Mouse (Mus musculus): ENCODE results near the gene Gchfr. TPM values are rescaled to one million over a fixed set of nuclear protein-coding genes. Genes with fewer than 3 reads are reported as not detected.

Gene Gchfr
- total and polyA plus RNA-seq, 2 experiments from 2014 or later, result 1.9 TPM; not detected in 1

- Histone ChIP-seq H3K27ac (ENCODE audit: low read depth, low read length) (no peak overlapping the region), H3K4me1 (ENCODE audit: insufficient read depth) (no peaks in the 10 kb centered on the region), H3K27me3 (ENCODE audit: insufficient read depth, low read length) (no peaks in the 10 kb centered on the region), H3K9me3 (ENCODE audit: low read length) (no peaks in the 10 kb centered on the region), H3K4me2 (ENCODE audit: low read depth) (no peak overlapping the region), H3K4me3 (ENCODE audit: low read depth, low read length) (no peak overlapping the region), H3K9ac (no peak overlapping the region), H3K36me3 (ENCODE audit: insufficient read depth) (no peaks in the 10 kb centered on the region)
- ATAC-seq (no peak), DNase-seq (no peak)
- TF ChIP-seq CTCF (IDR thresholded peaks at IDR 0.05; ENCODE audit: low read depth), result no peak
- 73% methylated on average over 3 of the region's 3 CpGs for WGBS
Observed at GRCm38 (mm10) chr2:119163135-119163534, 4.4 kb upstream of the Gchfr start.

GRCm38 (mm10) chr2:119163999-119164398, 3.6 kb upstream of the Gchfr start:
- Histone ChIP-seq H3K36me3 (ENCODE audit: insufficient read depth) (no peaks in the 10 kb centered on the region), H3K4me1 (ENCODE audit: insufficient read depth) (no peaks in the 10 kb centered on the region), H3K27ac (ENCODE audit: low read depth, low read length) (no peak overlapping the region), H3K27me3 (ENCODE audit: insufficient read depth, low read length) (no peaks in the 10 kb centered on the region), H3K4me2 (ENCODE audit: low read depth) (no peak overlapping the region), H3K4me3 (ENCODE audit: low read depth, low read length) (no peak overlapping the region), H3K9ac (no peak overlapping the region), H3K9me3 (ENCODE audit: low read length) (no peaks in the 10 kb centered on the region)
- no peak for TF ChIP-seq CTCF (IDR thresholded peaks at IDR 0.05; ENCODE audit: low read depth)
- DNase-seq (no peak), ATAC-seq (no peak)
- 92% methylated on average over 4 of the region's 4 CpGs for whole genome bisulfite sequencing

GRCm38 (mm10) chr2:119165401-119165800, 2.2 kb upstream of the Gchfr start:
- ATAC-seq (no peak), DNase-seq (no peak)
- Histone ChIP-seq H3K9ac (no peak overlapping the region), H3K4me1 (ENCODE audit: insufficient read depth) (no peaks in the 10 kb centered on the region), H3K36me3 (ENCODE audit: insufficient read depth) (no peaks in the 10 kb centered on the region), H3K4me2 (ENCODE audit: low read depth) (no peak overlapping the region), H3K9me3 (ENCODE audit: low read length) (no peaks in the 10 kb centered on the region), H3K27ac (ENCODE audit: low read depth, low read length) (no peak overlapping the region), H3K27me3 (ENCODE audit: insufficient read depth, low read length) (no peaks in the 10 kb centered on the region), H3K4me3 (ENCODE audit: low read depth, low read length) (no peak overlapping the region)
- TF ChIP-seq CTCF (IDR thresholded peaks at IDR 0.05; ENCODE audit: low read depth), result no peak

GRCm38 (mm10) chr2:119167866-119168256, 288 bp downstream of the Gchfr start:
- DNase-seq (no peak), ATAC-seq (peak; percentile 11; the same call in 1 of the 2 replicates)
- TF ChIP-seq CTCF (IDR thresholded peaks at IDR 0.05; ENCODE audit: low read depth), result no peak
- Histone ChIP-seq H3K27me3 (ENCODE audit: insufficient read depth, low read length) (no peaks in the 10 kb centered on the region), H3K36me3 (ENCODE audit: insufficient read depth) (peaks cover 11% of the 10 kb centered on the region; the same call in 1 of the 2 replicates), H3K27ac (ENCODE audit: low read depth, low read length) (no peak overlapping the region), H3K9me3 (ENCODE audit: low read length) (no peaks in the 10 kb centered on the region), H3K4me1 (ENCODE audit: insufficient read depth) (no peaks in the 10 kb centered on the region), H3K4me3 (ENCODE audit: low read depth, low read length) (peak overlapping the region; percentile 53), H3K4me2 (ENCODE audit: low read depth) (peak overlapping the region; percentile 100), H3K9ac (peak overlapping the region; percentile 14; the same call in 1 of the 2 replicates)
- WGBS, result 5% methylated on average over 26 of the region's 26 CpGs

- no peak for DNase-seq
- Histone ChIP-seq H3K36me3 (ENCODE audit: insufficient read depth) (peaks cover 19% of the 10 kb centered on the region), H3K9me3 (ENCODE audit: low read length) (no peaks in the 10 kb centered on the region), H3K27ac (ENCODE audit: low read depth, low read length) (no peak overlapping the region), H3K9ac (no peak overlapping the region), H3K4me3 (ENCODE audit: low read depth, low read length) (no peak overlapping the region), H3K4me1 (ENCODE audit: insufficient read depth) (no peaks in the 10 kb centered on the region), H3K4me2 (ENCODE audit: low read depth) (no peak overlapping the region), H3K27me3 (ENCODE audit: insufficient read depth, low read length) (no peaks in the 10 kb centered on the region)
- WGBS, result 80% methylated on average over 2 of the region's 2 CpGs
- ATAC-seq, result no peak
- TF ChIP-seq CTCF (IDR thresholded peaks at IDR 0.05; ENCODE audit: low read depth), result no peak
Observed at GRCm38 (mm10) chr2:119170282-119170681, 2.7 kb downstream of the Gchfr start.

GRCm38 (mm10) chr2:119171574-119171973, 4.0 kb downstream of the Gchfr start:
- H3K4me3 ChIP-seq (ENCODE audit: low read depth, low read length), result no peak overlapping the region
- DNase-seq (no peak), ATAC-seq (no peak)
- H3K4me1 ChIP-seq (ENCODE audit: insufficient read depth), result no peaks in the 10 kb centered on the region
- no peak overlapping the region for H3K9ac ChIP-seq
- H3K36me3 ChIP-seq (ENCODE audit: insufficient read depth), result peaks cover 25% of the 10 kb centered on the region
- no peaks in the 10 kb centered on the region for H3K27me3 ChIP-seq (ENCODE audit: insufficient read depth, low read length)
- WGBS, result 77% methylated on average over 8 of the region's 8 CpGs
- no peak overlapping the region for H3K27ac ChIP-seq (ENCODE audit: low read depth, low read length)
- H3K4me2 ChIP-seq (ENCODE audit: low read depth), result no peak overlapping the region
- no peak for TF ChIP-seq CTCF (IDR thresholded peaks at IDR 0.05; ENCODE audit: low read depth)
- no peaks in the 10 kb centered on the region for H3K9me3 ChIP-seq (ENCODE audit: low read length)

- H3K4me1 ChIP-seq (ENCODE audit: insufficient read depth), result no peaks in the 10 kb centered on the region
- 85% methylated on average over 7 of the region's 7 CpGs for WGBS
- DNase-seq (no peak), ATAC-seq (no peak)
- no peak for TF ChIP-seq CTCF (IDR thresholded peaks at IDR 0.05; ENCODE audit: low read depth)
- no peak overlapping the region for H3K9ac ChIP-seq
- H3K4me2 ChIP-seq (ENCODE audit: low read depth), result no peak overlapping the region
- no peaks in the 10 kb centered on the region for H3K9me3 ChIP-seq (ENCODE audit: low read length)
- H3K36me3 ChIP-seq (ENCODE audit: insufficient read depth), result peaks cover 25% of the 10 kb centered on the region
- H3K4me3 ChIP-seq (ENCODE audit: low read depth, low read length), result no peak overlapping the region
- no peak overlapping the region for H3K27ac ChIP-seq (ENCODE audit: low read depth, low read length)
- no peaks in the 10 kb centered on the region for H3K27me3 ChIP-seq (ENCODE audit: insufficient read depth, low read length)
Observed at GRCm38 (mm10) chr2:119172446-119172845, 4.9 kb downstream of the Gchfr start.
